Mouse (Mus musculus) layer of hippocampus, postnatal 14 days (tissue): ENCODE measurements around the gene Gm11565. TPM values are rescaled to one million over a fixed set of nuclear protein-coding genes. Genes with fewer than 3 reads are reported as not detected.
"Not testable (repeated sequence)": the region's sequence is repeated elsewhere in the genome, so short reads cannot be mapped to it uniquely, and the experiment has no call there.

Experiments used
- DNase-seq, 2 experiments: peaks; one replicate each; pipeline ENCODE4 v3.0.0; 2021 to 2022; ENCODE audit warnings: low spot score in 2 of 2, mixed read lengths in 1 of 2
- long read RNA-seq, 2 experiments: library from polyadenylated mRNA; stranded (forward); transcript quantifications; one replicate each; pipeline ENCODE4 v2.0.0; 2021
- total RNA-seq, 2 experiments: library from RNA; stranded (reverse); gene quantifications; 2 replicates each; pipeline ENCODE4 v1.2.3; 2021

The Gm11565 gene
- not detected for total RNA-seq
- long read RNA-seq, experiment 1, result 0 reads
- long read RNA-seq, experiment 2, result 0 reads

GRCm38 (mm10) chr11:99914451-99914850 lies at the start of gene Gm11565:
Gene Gm11565, plus strand, starts transcription at chr11:99914751.
- no peak for DNase-seq

- not testable (repeated sequence) for DNase-seq
These were observed 41.5 kb upstream of the Gm11565 start, which contains the start of gene Krtap9-1 for GRCm38 (mm10) chr11:99873089-99873488. Gene Krtap9-1, plus strand, starts transcription at chr11:99873389.

- DNase-seq, result not testable (repeated sequence)
These were observed 35.7 kb upstream of the Gm11565 start, which contains the start of gene Gm11567 for GRCm38 (mm10) chr11:99878887-99879286. Gene Gm11567, plus strand, starts transcription at chr11:99879187.

GRCm38 (mm10) chr11:99907620-99908019 lies 6.9 kb upstream of the Gm11565 start, which contains the start of gene Krtap31-1:
Gene Krtap31-1, plus strand, starts transcription at chr11:99907920.
- DNase-seq, result no peak

GRCm38 (mm10) chr11:99935991-99936390 lies 21.4 kb downstream of the Gm11565 start, which contains the start of gene Krtap31-2:
Gene Krtap31-2, plus strand, starts transcription at chr11:99936291.
- DNase-seq, result no peak

GRCm38 (mm10) chr11:99937751-99938264 lies 23.3 kb downstream of the Gm11565 start:
- no peak for DNase-seq

- DNase-seq, result no peak
These were observed 33.6 kb downstream of the Gm11565 start, which contains the start of gene Krtap9-5 for GRCm38 (mm10) chr11:99948175-99948574. Gene Krtap9-5, plus strand, starts transcription at chr11:99948475.

- no peak for DNase-seq
These were observed 49.7 kb downstream of the Gm11565 start for GRCm38 (mm10) chr11:99964213-99964612.

Other genes with a start within 250 kb of the Gm11565 start
- not detected for gene Krtap4-6, start 248.8 kb upstream of the Gm11565 start, total RNA-seq
- gene Gm14190, start 224.0 kb upstream of the Gm11565 start, total RNA-seq, result not detected
- not detected for gene Gm14180, start 180.5 kb upstream of the Gm11565 start, total RNA-seq
- not detected for gene Gm11595, start 141.8 kb upstream of the Gm11565 start, total RNA-seq
- gene Krtap4-8, start 134.0 kb upstream of the Gm11565 start, total RNA-seq, result not detected
- gene Krtap4-9, start 129.6 kb upstream of the Gm11565 start, total RNA-seq, result not detected
- gene Gm11596, start 121.3 kb upstream of the Gm11565 start, total RNA-seq, result not detected
- gene Gm11569, start 115.8 kb upstream of the Gm11565 start, total RNA-seq, result not detected
- not detected for gene Gm11554, start 110.3 kb upstream of the Gm11565 start, total RNA-seq
- gene Krtap4-13, start 104.9 kb upstream of the Gm11565 start, total RNA-seq, result not detected
- not detected for gene Gm11564, start 99.1 kb upstream of the Gm11565 start, total RNA-seq
- gene 2300003K06Rik, start 76.7 kb upstream of the Gm11565 start, total RNA-seq, result not detected
- gene Krtap4-16, start 63.1 kb upstream of the Gm11565 start, total RNA-seq, result not detected
- gene Gm11568, start 56.8 kb upstream of the Gm11565 start, total RNA-seq, result not detected
- not detected for gene Gm11559, start 50.3 kb upstream of the Gm11565 start, total RNA-seq
- not detected for gene Krtap9-1, start 41.4 kb upstream of the Gm11565 start, total RNA-seq
- not detected for gene Gm11567, start 35.6 kb upstream of the Gm11565 start, total RNA-seq
- gene Krtap31-1, start 6.8 kb upstream of the Gm11565 start, total RNA-seq, result not detected
- not detected for gene Krtap31-2, start 21.5 kb downstream of the Gm11565 start, total RNA-seq
- not detected for gene Krtap9-5, start 33.7 kb downstream of the Gm11565 start, total RNA-seq
- gene Krtap29-1, start 64.3 kb downstream of the Gm11565 start, total RNA-seq, result not detected
- gene Krtap16-1, start 71.8 kb downstream of the Gm11565 start, total RNA-seq, result not detected
- not detected for gene Krtap17-1, start 79.2 kb downstream of the Gm11565 start, total RNA-seq
- not detected for gene Krt33a, start 101.5 kb downstream of the Gm11565 start, total RNA-seq
- gene Krt33b, start 115.1 kb downstream of the Gm11565 start, total RNA-seq, result not detected
- not detected for gene Krt34, start 126.8 kb downstream of the Gm11565 start, total RNA-seq
- gene Krt31, start 135.8 kb downstream of the Gm11565 start, total RNA-seq, result not detected
- gene Krt32, start 173.5 kb downstream of the Gm11565 start, total RNA-seq, result not detected
- not detected for gene Krt35, start 181.5 kb downstream of the Gm11565 start, total RNA-seq
- gene Krt36, start 190.9 kb downstream of the Gm11565 start, total RNA-seq, result not detected
- not detected for gene Krt13, start 206.8 kb downstream of the Gm11565 start, total RNA-seq
- gene Krt15, start 221.2 kb downstream of the Gm11565 start, total RNA-seq, result 1 to 10 TPM in 1 of 2 experiments, under 1 TPM in 1; 0.55 to 1.2 TPM
- under 1 TPM; 0.48 to 0.81 TPM for gene Krt19, start 233.9 kb downstream of the Gm11565 start, total RNA-seq